ENCODE assay signal across 19 mouse cellular contexts in genomic region chr2:127627990-127628570, GRCm38 (mm10). TPM values are rescaled to one million over a fixed set of nuclear protein-coding genes. Genes with fewer than 3 reads are reported as not detected.
DNase-seq lines count a peak whose midpoint lies in the region; ATAC-seq and TF ChIP-seq lines count a peak whose summit lies in the region.
"Had no signal": no experiment of that assay in that cellular context is flagged by ENCODE, and none has a peak within 500 bp of the region (broad histone marks: within the 10 kb centered on the region; RNA-seq: fewer than 3 reads in every experiment).

No protein-coding gene starts in this region.

- no peaks in the 10 kb centered on the region for H3K36me3 ChIP-seq in hindbrain, embryonic 15.5 days
- H3K36me3 ChIP-seq in hindbrain, embryonic 12.5 days, result no peaks in the 10 kb centered on the region
- no peaks in the 10 kb centered on the region for H3K36me3 ChIP-seq in midbrain, postnatal 0 days (ENCODE audit: insufficient read depth, low read length)
- H3K36me3 ChIP-seq in midbrain, embryonic 13.5 days, result no peaks in the 10 kb centered on the region
- no peaks in the 10 kb centered on the region for H3K36me3 ChIP-seq in neural tube, embryonic 15.5 days
- H3K36me3 ChIP-seq: embryonic facial prominence, embryonic 13.5 days; heart, embryonic 10.5 days had no signal

- 6% methylated on average over 6 of the region's 6 CpGs for WGBS in cerebellum, adult 2 months
- 70% methylated on average over 6 of the region's 6 CpGs for WGBS in hindbrain, embryonic 15.5 days
- 79% methylated on average over 6 of the region's 6 CpGs for WGBS in hindbrain, embryonic 12.5 days
- WGBS in midbrain, postnatal 0 days, result 65% methylated on average over 6 of the region's 6 CpGs
- 85% methylated on average over 6 of the region's 6 CpGs for WGBS in midbrain, embryonic 13.5 days
- WGBS in neural tube, embryonic 15.5 days, result 85% methylated on average over 6 of the region's 6 CpGs

- peaks cover 6% of the 10 kb centered on the region for H3K4me1 ChIP-seq in cerebellum, adult 2 months (ENCODE audit: control insufficient read depth, insufficient read depth, low read length)
- H3K4me1 ChIP-seq in hindbrain, embryonic 15.5 days (replicated peaks), result no peaks in the 10 kb centered on the region
- no peaks in the 10 kb centered on the region for H3K4me1 ChIP-seq in hindbrain, embryonic 12.5 days
- H3K4me1 ChIP-seq in midbrain, postnatal 0 days (ENCODE audit: insufficient read depth, low read length), result no peaks in the 10 kb centered on the region
- H3K4me1 ChIP-seq in midbrain, embryonic 13.5 days (replicated peaks), result no peaks in the 10 kb centered on the region
- no peaks in the 10 kb centered on the region for H3K4me1 ChIP-seq in neural tube, embryonic 15.5 days
- H3K4me1 ChIP-seq: embryonic facial prominence, embryonic 13.5 days; heart, embryonic 10.5 days had no signal

- no peak overlapping the region for H3K4me3 ChIP-seq in cerebellum, adult 2 months (replicated peaks; ENCODE audit: insufficient read depth, low read depth, low read length)
- H3K4me3 ChIP-seq in hindbrain, embryonic 15.5 days, result no peak overlapping the region
- no peak overlapping the region for H3K4me3 ChIP-seq in hindbrain, embryonic 12.5 days
- H3K4me3 ChIP-seq in midbrain, postnatal 0 days (ENCODE audit: low read depth, low read length), result no peak overlapping the region
- no peak overlapping the region for H3K4me3 ChIP-seq in midbrain, embryonic 13.5 days (replicated peaks)
- H3K4me3 ChIP-seq in neural tube, embryonic 15.5 days (replicated peaks), result no peak overlapping the region
- H3K4me3 ChIP-seq: embryonic facial prominence, embryonic 13.5 days; heart, embryonic 10.5 days had no signal

- H3K4me2 ChIP-seq in hindbrain, embryonic 15.5 days, result no peak overlapping the region
- H3K4me2 ChIP-seq in hindbrain, embryonic 12.5 days (replicated peaks), result no peak overlapping the region
- H3K4me2 ChIP-seq in midbrain, postnatal 0 days (ENCODE audit: low read depth, low read length, poor library complexity, severe bottlenecking), result no peak overlapping the region
- no peak overlapping the region for H3K4me2 ChIP-seq in midbrain, embryonic 13.5 days (replicated peaks)
- H3K4me2 ChIP-seq in neural tube, embryonic 15.5 days, result no peak overlapping the region
- H3K4me2 ChIP-seq: embryonic facial prominence, embryonic 13.5 days had no signal

- TF ChIP-seq CTCF in cerebellum, adult 2 months (IDR thresholded peaks at IDR 0.05; ENCODE audit: borderline replicate concordance, insufficient read depth, low read depth, low read length), result no peak
- TF ChIP-seq CTCF in midbrain, postnatal 0 days (IDR thresholded peaks at IDR 0.05), result no peak

- peak; percentile 30; the same call in 1 of the 2 replicates for ATAC-seq in hindbrain, embryonic 15.5 days (ENCODE audit: low FRiP score, low read depth)
- no peak for ATAC-seq in hindbrain, embryonic 12.5 days (ENCODE audit: low FRiP score)
- no peak; the same call in 1 of the 2 replicates for ATAC-seq in midbrain, postnatal 0 days (ENCODE audit: low FRiP score)
- no peak for ATAC-seq in midbrain, embryonic 13.5 days
- ATAC-seq in neural tube, embryonic 15.5 days (ENCODE audit: low FRiP score), result no peak
- ATAC-seq: inflammation-experienced regulatory T-cells, adult 6 months; liver, postnatal 0 days had no signal

- no peaks in the 10 kb centered on the region for H3K9me3 ChIP-seq in hindbrain, embryonic 15.5 days
- H3K9me3 ChIP-seq in hindbrain, embryonic 12.5 days (replicated peaks), result no peaks in the 10 kb centered on the region
- H3K9me3 ChIP-seq in midbrain, postnatal 0 days (ENCODE audit: low read length), result no peaks in the 10 kb centered on the region
- H3K9me3 ChIP-seq in midbrain, embryonic 13.5 days, result no peaks in the 10 kb centered on the region
- no peaks in the 10 kb centered on the region for H3K9me3 ChIP-seq in neural tube, embryonic 15.5 days (replicated peaks)
- H3K9me3 ChIP-seq: embryonic facial prominence, embryonic 13.5 days; heart, embryonic 10.5 days had no signal

- no peak for TF ChIP-seq POLR2A in cerebellum, adult 2 months (IDR thresholded peaks at IDR 0.05; ENCODE audit: borderline replicate concordance, insufficient read depth, low read length)

- no peak overlapping the region for H3K9ac ChIP-seq in hindbrain, embryonic 15.5 days
- H3K9ac ChIP-seq in hindbrain, embryonic 12.5 days, result no peak overlapping the region
- H3K9ac ChIP-seq in midbrain, postnatal 0 days (replicated peaks; ENCODE audit: low read length, poor library complexity, severe bottlenecking), result no peak overlapping the region
- H3K9ac ChIP-seq in midbrain, embryonic 13.5 days (replicated peaks), result no peak overlapping the region
- H3K9ac ChIP-seq in neural tube, embryonic 15.5 days (replicated peaks), result no peak overlapping the region
- H3K9ac ChIP-seq: embryonic facial prominence, embryonic 13.5 days; liver, postnatal 0 days had no signal

- no peaks in the 10 kb centered on the region; the same call in 1 of the 2 replicates for H3K27me3 ChIP-seq in cerebellum, adult 2 months (ENCODE audit: control insufficient read depth, insufficient read depth, low read length)
- H3K27me3 ChIP-seq in hindbrain, embryonic 15.5 days, result no peaks in the 10 kb centered on the region
- no peaks in the 10 kb centered on the region for H3K27me3 ChIP-seq in hindbrain, embryonic 12.5 days
- H3K27me3 ChIP-seq in midbrain, postnatal 0 days (ENCODE audit: insufficient read depth, low read length), result 0 out of 2 replicates have a peak, but pooled peaks cover 2% of the 10 kb centered on the region
- no peaks in the 10 kb centered on the region for H3K27me3 ChIP-seq in midbrain, embryonic 13.5 days
- no peaks in the 10 kb centered on the region for H3K27me3 ChIP-seq in neural tube, embryonic 15.5 days (replicated peaks)
- H3K27me3 ChIP-seq: embryonic facial prominence, embryonic 13.5 days had no signal

- DNase-seq in cerebellum, adult 2 months, result peak in 1 of 2 experiments; percentile 47
- DNase-seq in cerebellum, adult 18-20 months, result no peak
- peak; percentile 68 for DNase-seq in midbrain, postnatal 0 days (ENCODE audit: low spot score)
- DNase-seq in heart, adult 8-10 months (ENCODE audit: low spot score), result no peak
- DNase-seq: adrenal gland, postnatal 36 days; gastrocnemius, postnatal 14 days; heart, postnatal 14 days; liver, postnatal 0 days; right cerebral cortex, postnatal 4 days; thymus, postnatal 14 days had no signal

- peak overlapping the region; percentile 35; the same call in 1 of the 2 replicates for H3K27ac ChIP-seq in cerebellum, adult 2 months (ENCODE audit: insufficient read depth, low read length)
- H3K27ac ChIP-seq in hindbrain, embryonic 15.5 days (replicated peaks), result no peak overlapping the region
- H3K27ac ChIP-seq in hindbrain, embryonic 12.5 days, result no peak overlapping the region
- H3K27ac ChIP-seq in midbrain, postnatal 0 days (ENCODE audit: low read depth, low read length), result no peak overlapping the region
- no peak overlapping the region for H3K27ac ChIP-seq in midbrain, embryonic 13.5 days
- no peak overlapping the region for H3K27ac ChIP-seq in neural tube, embryonic 15.5 days (replicated peaks)
- H3K27ac ChIP-seq: embryonic facial prominence, embryonic 13.5 days; heart, embryonic 10.5 days had no signal

RNA-seq across cellular contexts. Expression of gene Mal, which starts 28.4 kb away (rescaled TPM):
- polyA plus RNA-seq in cerebellum, adult 2 months (2012; rRNA removed), result 148 and 180 TPM in 2 replicates
- 2.9 and 4.8 TPM in 2 replicates for polyA plus RNA-seq in hindbrain, embryonic 15.5 days (2015; fragmentation: Nextera tagmentation; extraction: Ambion mirVana)
- polyA plus RNA-seq in hindbrain, embryonic 12.5 days (2016; fragmentation: Nextera tagmentation; extraction: Ambion mirVana), result 0.72 and 0.99 TPM in 2 replicates
- 2.6 and 4.3 TPM in 2 replicates for total RNA-seq in midbrain, postnatal 0 days (2014; rRNA removed)
- 2.1 and 3.3 TPM in 2 replicates for polyA plus RNA-seq in midbrain, postnatal 0 days (2015; fragmentation: Nextera tagmentation; extraction: Ambion mirVana)
- polyA plus RNA-seq in midbrain, embryonic 13.5 days (2015; fragmentation: Nextera tagmentation; extraction: Ambion mirVana), result 0.89 and 1.4 TPM in 2 replicates
- polyA plus RNA-seq in neural tube, embryonic 15.5 days (2015; fragmentation: Nextera tagmentation; extraction: Ambion mirVana), result 7.0 and 8.0 TPM in 2 replicates
- total RNA-seq in heart, adult 8-10 months (2022), result 10 to 100 TPM; 12.9 to 25.1 (median 18.7) TPM
- total RNA-seq: CH12.LX; common myeloid progenitor, adult 5-6 weeks had no signal
- polyA plus RNA-seq: inflammation-experienced regulatory T-cells, adult 6 months had no signal

RNA-seq across cellular contexts. Expression of gene Mrps5, which starts 41.1 kb away (rescaled TPM):
- polyA plus RNA-seq in cerebellum, adult 2 months (2012; rRNA removed), result 95.0 and 97.3 TPM in 2 replicates
- 130 and 142 TPM in 2 replicates for polyA plus RNA-seq in hindbrain, embryonic 15.5 days (2015; fragmentation: Nextera tagmentation; extraction: Ambion mirVana)
- polyA plus RNA-seq in hindbrain, embryonic 12.5 days (2016; fragmentation: Nextera tagmentation; extraction: Ambion mirVana), result 141 and 149 TPM in 2 replicates
- 69.4 and 87.5 TPM in 2 replicates for total RNA-seq in midbrain, postnatal 0 days (2014; rRNA removed)
- polyA plus RNA-seq in midbrain, postnatal 0 days (2015; fragmentation: Nextera tagmentation; extraction: Ambion mirVana), result 134 and 140 TPM in 2 replicates
- polyA plus RNA-seq in midbrain, embryonic 13.5 days (2015; fragmentation: Nextera tagmentation; extraction: Ambion mirVana), result 156 and 172 TPM in 2 replicates
- 141 and 147 TPM in 2 replicates for polyA plus RNA-seq in neural tube, embryonic 15.5 days (2015; fragmentation: Nextera tagmentation; extraction: Ambion mirVana)
- 10 to 100 TPM; 82.2 to 90.5 (median 86.5) TPM for total RNA-seq in heart, adult 8-10 months (2022)

RNA-seq across cellular contexts. Expression of gene Zfp661, which starts 41.2 kb away (rescaled TPM):
- 6.0 and 6.1 TPM in 2 replicates for polyA plus RNA-seq in cerebellum, adult 2 months (2012; rRNA removed)
- 7.1 and 7.2 TPM in 2 replicates for polyA plus RNA-seq in hindbrain, embryonic 15.5 days (2015; fragmentation: Nextera tagmentation; extraction: Ambion mirVana)
- polyA plus RNA-seq in hindbrain, embryonic 12.5 days (2016; fragmentation: Nextera tagmentation; extraction: Ambion mirVana), result 8.0 and 8.4 TPM in 2 replicates
- 6.8 and 7.0 TPM in 2 replicates for total RNA-seq in midbrain, postnatal 0 days (2014; rRNA removed)
- 3.7 and 4.1 TPM in 2 replicates for polyA plus RNA-seq in midbrain, postnatal 0 days (2015; fragmentation: Nextera tagmentation; extraction: Ambion mirVana)
- polyA plus RNA-seq in midbrain, embryonic 13.5 days (2015; fragmentation: Nextera tagmentation; extraction: Ambion mirVana), result 7.9 and 9.8 TPM in 2 replicates
- 6.3 and 6.5 TPM in 2 replicates for polyA plus RNA-seq in neural tube, embryonic 15.5 days (2015; fragmentation: Nextera tagmentation; extraction: Ambion mirVana)
- 1 to 10 TPM; 1.1 to 1.9 (median 1.6) TPM for total RNA-seq in heart, adult 8-10 months (2022)

Comparison
In these comparisons a context has a peak if more than half of its experiments do, and no peak if none do; other contexts are left out.
1. RNA of gene Mal, which starts 28.4 kb away (polyA plus RNA-seq): 148 to 180 TPM in cerebellum, adult 2 months; 7.0 to 8.0 TPM in neural tube, embryonic 15.5 days, 2.9 to 4.8 TPM in hindbrain, embryonic 15.5 days, 2.1 to 3.3 TPM in midbrain, postnatal 0 days, 0.89 to 1.4 TPM in midbrain, embryonic 13.5 days and 0.72 to 0.99 TPM in hindbrain, embryonic 12.5 days; every median in the first group is over 10 times any median in the second.